Mouse (Mus musculus) C2C12 (cell line): ENCODE data around the gene Gadl1.

Experiments
- CTCF ChIP-seq: IDR thresholded peaks from one replicate; pipeline ENCODE4 v1.5.1; 2011; ENCODE audit not compliant: control insufficient read depth, insufficient read depth, insufficient read length
- MYOG ChIP-seq: IDR thresholded peaks from one replicate; pipeline ENCODE4 v1.6.1; 2011; ENCODE audit not compliant: control insufficient read depth, insufficient read length; ENCODE audit errors: extremely low read depth
- USF1 ChIP-seq: IDR thresholded peaks from one replicate; pipeline ENCODE4 v1.6.1; 2011; ENCODE audit warnings: low read depth, mild to moderate bottlenecking, control low read depth, moderate library complexity

- TF ChIP-seq CTCF: no peak
- TF ChIP-seq MYOG: no peak
- TF ChIP-seq USF1: no peak
Measured at GRCm38 (mm10) chr9:115924094-115924493, 14.8 kb downstream of the Gadl1 start.
